Mouse (Mus musculus) spleen, adult 2 months (tissue): ENCODE results near the gene Elavl4.

Source experiments
- CTCF ChIP-seq: fragments of 200-500 bp; IDR thresholded peaks from 2 replicates; pipeline ENCODE4 v1.5.1; 2011; ENCODE audit warnings: mild to moderate bottlenecking, inconsistent platforms; ENCODE audit not compliant: insufficient read depth, insufficient read length, insufficient replicate concordance; ENCODE audit errors: extremely low read depth
- POLR2A ChIP-seq: fragments of 200-500 bp; IDR thresholded peaks from 2 replicates; pipeline ENCODE4 v1.6.1; 2011; ENCODE audit warnings: low read depth, low read length, inconsistent platforms

GRCm38 (mm10) chr4:110225492-110225891, 126.2 kb downstream of the Elavl4 start:
- TF ChIP-seq POLR2A (no peak), CTCF (no peak)
